Mouse (Mus musculus): ENCODE measurements around the gene B3galt6.

The B3galt6 gene

GRCm38 (mm10) chr4:155991211-155991907 is 1.1 kb downstream of the B3galt6 start:
- no peak for DNase-seq (ENCODE audit: low spot score)

DNA sequence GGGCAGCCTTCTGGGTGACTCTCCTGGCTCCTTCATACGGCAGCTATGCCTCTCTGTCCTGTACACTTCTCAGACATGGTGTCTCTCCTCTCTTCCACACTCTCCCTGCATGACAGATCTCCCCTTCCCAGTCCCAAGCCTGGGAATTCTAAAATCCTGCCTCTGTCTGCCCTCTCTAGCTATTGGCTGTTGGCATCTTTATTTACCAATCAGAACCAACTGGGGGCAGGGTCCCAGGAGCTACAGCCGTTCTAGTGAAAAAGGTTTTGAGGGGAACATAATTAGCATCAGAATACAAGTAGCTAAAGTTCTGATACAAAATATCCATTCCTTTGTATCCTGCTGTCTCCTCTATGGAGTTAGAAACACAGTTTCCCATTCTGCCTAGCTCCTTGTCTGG is 8.7 kb downstream of the B3galt6 start:
- no peak for DNase-seq (ENCODE audit: low spot score)

DNA sequence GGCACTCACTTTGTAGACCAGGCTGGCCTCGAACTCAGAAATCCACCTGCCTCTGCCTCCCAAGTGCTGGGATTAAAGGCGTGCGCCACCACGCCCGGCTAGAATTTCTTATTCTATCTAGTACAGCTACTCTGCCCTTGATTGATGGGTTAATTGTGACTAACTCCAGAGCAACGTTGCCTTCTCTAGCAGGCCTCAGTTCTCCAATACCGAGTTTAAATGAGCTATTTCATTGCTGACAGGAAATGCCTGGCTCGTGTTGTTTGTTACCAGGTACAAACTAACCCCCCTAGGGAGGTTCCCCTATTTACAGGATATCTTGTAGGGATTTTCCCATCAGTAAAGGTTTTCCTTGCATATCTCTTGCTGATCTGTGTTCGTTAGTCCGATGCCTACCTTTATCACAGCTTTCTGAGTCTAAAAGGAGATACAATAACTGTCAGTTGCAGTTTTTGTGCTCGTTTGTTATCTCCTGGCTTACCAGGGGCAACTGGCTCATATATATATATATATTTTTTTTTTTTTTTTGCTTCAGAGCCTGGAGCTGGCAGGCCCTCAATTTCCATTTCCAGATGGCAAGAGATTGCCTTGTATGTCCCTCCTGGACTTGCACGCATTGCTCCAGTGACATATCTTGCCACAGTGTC is 10.9 kb downstream of the B3galt6 start:
- DNase-seq (ENCODE audit: low spot score) = no peak

GRCm38 (mm10) chr4:155973239-155973638 is 19.2 kb downstream of the B3galt6 start:
- DNase-seq (ENCODE audit: low spot score) = no peak

DNA sequence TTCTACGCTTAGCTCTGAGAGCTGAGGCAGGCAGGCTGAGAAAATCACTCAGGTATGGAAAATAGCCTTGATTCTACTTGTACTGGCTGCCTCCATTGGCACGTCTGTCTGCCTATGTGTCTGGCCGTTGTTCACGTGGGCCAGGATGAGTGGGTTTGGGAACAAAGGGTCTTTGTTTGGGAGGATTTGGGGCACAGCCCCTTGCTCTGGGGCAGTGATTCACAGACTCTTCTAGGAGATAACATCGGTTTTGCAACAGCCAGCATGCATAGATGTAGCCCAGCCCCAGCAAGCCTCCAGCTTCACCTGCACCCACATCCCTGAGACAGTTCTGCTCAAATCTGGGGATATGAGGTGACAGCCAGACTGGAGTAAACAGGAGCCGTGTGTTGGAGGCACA is 19.8 kb downstream of the B3galt6 start:
- no peak for DNase-seq (ENCODE audit: low spot score)

- DNase-seq (ENCODE audit: low spot score) = no peak
Observed at GRCm38 (mm10) chr4:155970286-155970685, 22.2 kb downstream of the B3galt6 start.

DNA sequence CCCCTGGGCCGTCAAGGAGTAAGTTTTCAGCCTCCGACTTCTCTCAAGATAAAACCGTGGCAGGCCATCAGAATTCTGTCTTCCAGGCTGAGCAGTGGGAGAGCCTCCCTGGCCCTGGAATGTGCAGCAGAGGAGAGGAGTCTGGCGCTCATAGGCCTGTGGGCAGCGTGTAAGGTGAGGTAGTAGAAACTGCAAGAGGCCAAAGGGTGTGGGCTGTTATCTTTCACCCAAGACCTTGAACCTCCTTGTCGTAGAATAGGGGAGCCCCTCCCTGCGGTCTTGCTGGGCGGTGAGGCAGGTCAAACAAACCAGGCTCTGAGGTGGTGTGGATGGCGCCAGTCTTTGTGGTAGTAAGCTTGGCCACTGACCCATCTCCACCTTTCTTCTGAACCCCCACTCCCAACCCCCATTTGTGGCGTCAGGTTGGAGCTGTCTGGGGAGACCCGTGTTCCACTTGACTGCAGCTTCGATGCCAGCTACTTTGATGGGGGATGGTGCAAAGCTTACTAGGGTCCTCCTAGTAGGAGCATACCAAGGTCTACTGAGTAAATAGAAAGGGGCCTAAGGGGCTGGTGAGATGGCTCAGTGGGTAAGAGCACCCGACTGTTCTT is 23.3 kb downstream of the B3galt6 start:
- no peak for DNase-seq (ENCODE audit: low spot score)

DNA sequence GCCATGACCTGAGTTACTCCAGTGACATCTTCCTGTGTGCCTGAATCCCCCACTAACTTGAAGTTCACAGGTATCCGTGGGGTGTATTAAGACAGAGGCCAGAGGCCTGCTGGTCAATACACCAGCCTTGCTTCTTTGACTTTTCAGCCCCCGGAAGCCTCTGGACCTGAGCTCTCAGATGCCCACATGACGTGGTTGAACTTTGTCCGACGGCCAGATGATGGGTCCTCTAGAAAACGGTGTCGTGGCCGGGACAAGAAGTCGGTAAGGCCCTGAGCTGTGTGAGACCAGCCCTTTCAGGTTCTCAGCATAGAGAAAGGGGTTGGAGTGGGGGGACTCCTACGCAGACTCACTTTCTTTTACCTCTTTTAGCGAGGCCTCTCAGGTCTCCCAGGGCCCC is 28.1 kb downstream of the B3galt6 start:
- no peak for DNase-seq (ENCODE audit: low spot score)

- DNase-seq (ENCODE audit: low spot score) = peak; percentile 54
Observed at GRCm38 (mm10) chr4:155963106-155963505, 29.3 kb downstream of the B3galt6 start.

GRCm38 (mm10) chr4:155962167-155962971 is 30.1 kb downstream of the B3galt6 start, which contains the start of gene C1qtnf12:
TSS of gene C1qtnf12 (plus strand) at chr4:155962318.
- no peak for DNase-seq (ENCODE audit: low spot score)

DNA sequence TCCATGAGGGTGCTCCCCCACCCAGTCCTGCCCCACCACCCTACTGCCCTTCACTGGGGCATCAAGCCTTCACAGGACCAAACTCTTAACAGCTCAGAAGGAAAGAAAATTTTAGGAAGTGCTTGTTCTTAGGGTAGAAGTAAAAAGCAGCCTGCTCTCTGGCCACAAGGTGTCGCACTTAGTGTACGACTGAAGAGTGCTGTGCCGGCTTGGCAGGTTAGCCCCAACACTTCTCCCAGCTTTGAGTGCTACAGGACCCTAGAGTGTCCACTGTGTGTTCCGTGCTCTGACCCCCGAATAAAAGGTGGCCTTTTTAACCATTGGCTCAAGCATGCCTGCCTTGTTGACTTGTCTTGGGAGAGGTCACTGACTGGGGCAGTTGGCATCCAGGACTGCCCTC is 33.2 kb downstream of the B3galt6 start:
- peak; percentile 76 for DNase-seq (ENCODE audit: low spot score)

DNA sequence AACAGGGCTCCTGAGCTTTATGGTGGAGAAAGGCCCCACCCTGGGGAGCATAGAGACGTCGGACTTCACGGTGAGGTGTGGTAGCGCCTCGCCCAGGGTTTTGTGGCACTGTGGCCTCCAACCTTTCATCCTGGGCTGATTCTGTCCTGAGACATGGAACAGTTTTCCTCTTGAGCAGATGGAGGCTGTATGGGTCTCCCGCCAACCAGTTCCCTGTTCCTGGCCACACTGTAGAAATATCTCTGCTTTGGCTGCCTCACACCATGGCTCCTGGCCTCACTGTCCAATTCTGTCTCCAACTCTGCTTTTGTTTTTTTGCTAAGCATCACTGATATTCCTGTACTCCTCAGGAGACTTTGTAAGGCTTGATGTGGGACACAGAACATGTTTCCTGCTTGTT is 37.0 kb downstream of the B3galt6 start:
- DNase-seq (ENCODE audit: low spot score) = no peak

GRCm38 (mm10) chr4:155947094-155947493 is 45.4 kb downstream of the B3galt6 start:
- DNase-seq (ENCODE audit: low spot score) = no peak

- no peak for DNase-seq (ENCODE audit: low spot score)
Observed at GRCm38 (mm10) chr4:155944271-155944670, 48.2 kb downstream of the B3galt6 start.

DNA sequence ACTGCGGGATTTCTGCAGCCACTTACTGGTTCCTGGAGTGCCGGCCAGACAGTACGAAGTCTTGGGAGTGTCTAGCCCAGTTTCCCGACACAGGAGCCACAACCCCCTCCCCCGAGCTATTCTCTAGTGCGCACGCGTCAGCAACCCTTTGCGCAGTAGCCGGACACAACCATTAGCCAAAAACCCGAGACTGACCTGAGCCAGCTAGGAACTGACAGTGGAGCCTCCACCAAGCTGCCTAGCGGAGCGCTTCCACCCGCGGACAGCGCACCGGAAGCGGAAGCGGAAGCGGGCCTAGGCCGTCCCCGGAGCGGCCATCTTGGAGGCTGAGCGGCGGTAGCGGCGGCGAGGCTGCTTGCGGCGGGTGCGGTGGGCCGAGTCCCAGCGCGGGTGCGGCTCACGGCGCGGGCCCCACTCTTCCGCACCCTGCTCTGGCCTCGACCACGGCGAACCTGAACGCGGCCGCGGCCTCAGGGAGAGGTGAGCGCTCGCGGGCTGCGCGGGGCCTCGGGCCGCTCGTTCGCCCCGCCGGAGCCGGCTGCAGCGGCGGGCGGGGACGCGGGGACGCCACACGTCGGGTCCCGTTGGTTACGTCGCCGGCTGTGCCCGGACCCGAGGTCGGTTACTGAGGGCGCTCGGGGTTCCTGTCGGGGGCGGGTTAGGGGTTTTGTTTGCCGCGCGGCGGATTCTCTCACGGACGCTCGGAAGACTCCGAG is 48.8 kb downstream of the B3galt6 start, which contains the start of gene Ube2j2:
Gene Ube2j2 (plus strand): TSS at position 298 of the 716 bp plus-strand sequence.
- peak; percentile 97 for DNase-seq (ENCODE audit: low spot score)

DNA sequence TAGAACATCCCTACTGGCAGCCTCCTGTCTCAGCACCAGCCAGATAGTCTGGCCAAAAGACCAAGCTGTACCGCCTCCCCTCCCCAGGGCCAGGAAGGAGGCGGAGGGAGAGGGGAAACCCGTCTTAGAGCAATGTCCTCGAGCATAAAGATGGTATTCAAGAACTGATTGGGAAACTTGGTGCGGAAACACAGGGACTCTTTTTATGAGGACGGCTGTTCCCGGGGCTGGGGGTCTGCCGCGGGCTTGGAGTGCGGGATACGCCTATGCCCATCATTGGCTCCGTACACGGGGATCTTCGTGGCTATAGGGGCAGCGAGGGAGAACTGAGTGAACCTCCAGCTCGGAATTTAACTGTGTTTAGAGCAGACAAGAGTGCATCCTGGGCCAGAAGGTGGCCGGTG is 49.4 kb downstream of the B3galt6 start:
- peak; percentile 33 for DNase-seq (ENCODE audit: low spot score)

All from adipocyte (in vitro differentiated cells).